Comparison of ENCODE assay signal across 8 mouse cellular contexts in genomic region chr1:14503881-14504742, GRCm38 (mm10).
A peak's percentile ranks its signal among the peaks of the same experiment; 100 is the strongest.
DNase-seq lines count a peak whose midpoint lies in the region; ATAC-seq lines count a peak whose summit lies in the region.

No protein-coding gene starts in this region.

- peaks cover 27% of the 10 kb centered on the region for H3K4me1 ChIP-seq in forebrain, embryonic 15.5 days

- H3K9ac ChIP-seq in forebrain, embryonic 15.5 days (replicated peaks): no peak overlapping the region

- H3K4me3 ChIP-seq in forebrain, embryonic 15.5 days: no peak overlapping the region

- no peak for ATAC-seq in forebrain, embryonic 15.5 days (replicated peaks)

- H3K27ac ChIP-seq in forebrain, embryonic 15.5 days (replicated peaks): no peak overlapping the region

- no peaks in the 10 kb centered on the region for H3K36me3 ChIP-seq in forebrain, embryonic 15.5 days

- DNase-seq in adrenal gland, adult 2 months: peak; percentile 15
- DNase-seq in adrenal gland, postnatal 4 days (ENCODE audit: low spot score in 2 of 2): no peak
- peak; percentile 47 for DNase-seq in left cerebral cortex, postnatal 4 days
- no peak for DNase-seq in left cerebral cortex, adult 9 months (ENCODE audit: low spot score in 2 of 2)
- peak; percentile 64 for DNase-seq in mesoderm, embryonic 11.5 days (ENCODE audit: low read depth, low spot score)
- DNase-seq in thymus, postnatal 14 days: no peak
- no peak for DNase-seq in T-cell, adult 2 months (ENCODE audit: low spot score)

- H3K4me2 ChIP-seq in forebrain, embryonic 15.5 days (replicated peaks): 0 out of 2 replicates have a peak overlapping the region, but pooled peaks have one; percentile 22

- WGBS in forebrain, embryonic 15.5 days: 6% methylated on average over 17 of the region's 17 CpGs

- H3K9me3 ChIP-seq in forebrain, embryonic 15.5 days: no peaks in the 10 kb centered on the region

- peaks cover 51% of the 10 kb centered on the region for H3K27me3 ChIP-seq in forebrain, embryonic 15.5 days

- intact Hi-C loops in left cerebral cortex, postnatal 4 days (cut with DNase I): loop anchor here (10.0 kb wide), 1 partner anchor 199 kb away; no protein-coding TSS in a partner anchor

Comparison
In these comparisons a context has a peak if more than half of its experiments do, and no peak if none do; other contexts are left out.
1. DNase-seq: peak in adrenal gland, adult 2 months (single experiment), left cerebral cortex, postnatal 4 days (single experiment) and mesoderm, embryonic 11.5 days (single experiment); none in adrenal gland, postnatal 4 days (0 of 2), left cerebral cortex, adult 9 months (0 of 2), thymus, postnatal 14 days (single experiment) and T-cell, adult 2 months (single experiment).